Mouse (Mus musculus): ENCODE data around the gene Tigd3. TPM values are rescaled to one million over a fixed set of nuclear protein-coding genes. Genes with fewer than 3 reads are reported as not detected.

Gene Tigd3
- polyA plus RNA-seq, 1 experiment, result 0.52 TPM

DNA sequence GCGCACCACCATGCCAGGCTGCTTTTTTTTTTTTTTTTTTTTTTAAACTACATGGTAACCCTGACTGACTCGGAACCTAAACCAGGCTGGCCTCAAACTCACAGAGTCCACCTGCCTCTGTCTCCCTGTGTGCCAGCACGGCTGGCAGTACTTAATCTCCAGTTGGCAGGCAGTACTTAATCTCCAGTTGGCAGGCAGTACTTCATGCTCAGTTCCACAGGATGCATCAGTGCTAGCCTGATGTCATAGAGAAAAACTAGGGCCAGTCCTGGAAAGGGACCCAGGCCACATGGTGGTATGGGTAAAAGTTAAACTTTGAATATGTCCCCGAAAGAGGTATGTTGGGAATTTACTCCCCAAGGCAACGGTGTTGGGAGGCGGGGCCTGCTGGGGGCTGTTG, 34.2 kb upstream of the Tigd3 start:
- no peak for DNase-seq
- TF ChIP-seq CTCF (conservative IDR thresholded peaks at IDR 0.05; ENCODE audit: insufficient read depth, insufficient read length, low read depth, low read length) (no peak), POLR2A (IDR thresholded peaks at IDR 0.05; ENCODE audit: low read depth, low read length) (no peak)
- 54% methylated on average over 6 of the region's 6 CpGs for WGBS
- Histone ChIP-seq H3K36me3 (ENCODE audit: control insufficient read depth, insufficient read depth, low read length) (no peaks in the 10 kb centered on the region), H3K4me1 (ENCODE audit: control insufficient read depth, insufficient read depth, low read length) (peaks cover 25% of the 10 kb centered on the region), H3K27ac (ENCODE audit: insufficient read depth, low read depth, low read length) (no peak overlapping the region), H3K27me3 (replicated peaks; ENCODE audit: control insufficient read depth, insufficient read depth, low read length) (no peaks in the 10 kb centered on the region), H3K4me3 (ENCODE audit: insufficient read depth, low read depth, low read length) (no peak overlapping the region)

DNA sequence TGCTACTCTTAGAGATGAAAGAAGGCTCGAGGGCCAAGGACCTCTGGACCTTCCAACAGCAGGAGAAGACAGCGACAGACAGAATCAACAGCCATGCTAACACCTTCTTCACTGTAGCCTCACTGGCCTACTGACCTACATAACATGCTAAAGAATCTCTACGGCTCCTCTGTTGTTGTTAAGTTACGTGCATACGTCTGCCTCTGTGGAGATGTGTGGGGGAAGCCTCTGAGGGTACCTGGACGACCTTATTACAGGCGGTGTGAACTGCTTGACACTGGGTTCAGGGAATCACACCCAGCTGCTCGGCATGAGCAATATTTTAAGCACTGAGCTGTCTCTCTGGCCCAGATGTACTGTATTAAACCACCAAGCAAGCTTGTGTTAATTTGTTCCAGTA, 33.6 kb upstream of the Tigd3 start:
- Histone ChIP-seq H3K4me1 (ENCODE audit: control insufficient read depth, insufficient read depth, low read length) (peaks cover 25% of the 10 kb centered on the region), H3K27me3 (replicated peaks; ENCODE audit: control insufficient read depth, insufficient read depth, low read length) (no peaks in the 10 kb centered on the region), H3K27ac (ENCODE audit: insufficient read depth, low read depth, low read length) (no peak overlapping the region), H3K36me3 (ENCODE audit: control insufficient read depth, insufficient read depth, low read length) (no peaks in the 10 kb centered on the region), H3K4me3 (ENCODE audit: insufficient read depth, low read depth, low read length) (no peak overlapping the region)
- TF ChIP-seq CTCF (conservative IDR thresholded peaks at IDR 0.05; ENCODE audit: insufficient read depth, insufficient read length, low read depth, low read length) (no peak), POLR2A (IDR thresholded peaks at IDR 0.05; ENCODE audit: low read depth, low read length) (no peak)
- WGBS, result 72% methylated on average over 8 of the region's 8 CpGs
- DNase-seq, result no peak

DNA sequence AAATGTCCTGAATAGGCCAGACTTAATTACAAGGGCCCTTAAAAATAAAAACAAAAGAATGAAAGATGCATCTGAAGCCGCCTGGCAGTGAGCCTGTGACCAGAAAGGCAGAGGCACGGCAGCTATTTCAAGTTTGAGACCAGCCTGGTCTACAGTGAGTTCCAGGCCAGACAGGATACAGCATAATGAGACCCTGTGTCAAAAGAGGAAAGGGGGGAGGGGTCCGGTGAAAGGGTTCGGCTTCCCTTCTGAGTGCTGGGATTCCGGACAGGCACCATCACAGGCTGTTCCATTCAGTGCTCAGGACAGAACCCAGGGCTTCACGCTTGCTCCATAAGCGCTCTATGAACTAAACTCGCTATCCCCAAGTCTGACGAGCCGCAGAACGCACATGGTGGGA, 33.1 kb upstream of the Tigd3 start:
- TF ChIP-seq POLR2A (IDR thresholded peaks at IDR 0.05; ENCODE audit: low read depth, low read length) (no peak), CTCF (conservative IDR thresholded peaks at IDR 0.05; ENCODE audit: insufficient read depth, insufficient read length, low read depth, low read length) (no peak)
- DNase-seq, result peak; percentile 64
- 65% methylated on average over 11 of the region's 11 CpGs for WGBS
- no peaks in the 10 kb centered on the region for H3K27me3 ChIP-seq (replicated peaks; ENCODE audit: control insufficient read depth, insufficient read depth, low read length)
- H3K27ac ChIP-seq (ENCODE audit: insufficient read depth, low read depth, low read length), result no peak overlapping the region
- H3K4me3 ChIP-seq (ENCODE audit: insufficient read depth, low read depth, low read length), result no peak overlapping the region
- no peaks in the 10 kb centered on the region for H3K36me3 ChIP-seq (ENCODE audit: control insufficient read depth, insufficient read depth, low read length)
- peaks cover 25% of the 10 kb centered on the region for H3K4me1 ChIP-seq (ENCODE audit: control insufficient read depth, insufficient read depth, low read length)

DNA sequence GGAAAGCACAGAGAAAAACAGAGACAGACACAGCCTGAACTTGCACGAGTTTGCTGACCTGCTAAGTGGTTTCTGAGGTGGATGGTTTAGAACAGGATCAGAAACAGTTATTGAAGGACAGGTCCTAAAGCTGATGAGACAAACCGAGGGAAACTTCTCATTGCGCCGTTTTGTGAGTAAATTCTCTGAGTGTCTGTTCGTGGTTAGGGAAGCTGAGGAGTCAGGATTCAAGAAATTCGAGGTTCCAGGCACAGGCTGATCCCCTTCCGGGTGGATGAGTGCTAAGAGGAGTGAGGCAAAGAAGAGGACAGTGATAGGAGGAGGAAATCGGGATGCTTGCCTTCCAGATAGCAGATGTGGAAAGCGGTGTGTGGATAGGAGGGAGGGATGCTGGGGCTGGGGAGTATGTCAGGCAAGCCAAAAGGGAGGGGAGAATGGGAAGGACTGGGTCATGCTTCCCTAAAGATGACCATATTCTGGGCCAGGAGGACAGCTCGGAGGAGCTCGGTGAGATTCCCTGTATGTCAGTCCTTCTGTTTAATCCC, 31.4 kb upstream of the Tigd3 start:
- Histone ChIP-seq H3K4me1 (ENCODE audit: control insufficient read depth, insufficient read depth, low read length) (peaks cover 22% of the 10 kb centered on the region), H3K27ac (ENCODE audit: insufficient read depth, low read depth, low read length) (peak overlapping the region; percentile 66), H3K36me3 (ENCODE audit: control insufficient read depth, insufficient read depth, low read length) (no peaks in the 10 kb centered on the region), H3K4me3 (ENCODE audit: insufficient read depth, low read depth, low read length) (peak overlapping the region; percentile 27), H3K27me3 (replicated peaks; ENCODE audit: control insufficient read depth, insufficient read depth, low read length) (no peaks in the 10 kb centered on the region)
- 37% methylated on average over 11 of the region's 11 CpGs for WGBS
- no peak for DNase-seq
- TF ChIP-seq POLR2A (IDR thresholded peaks at IDR 0.05; ENCODE audit: low read depth, low read length), result no peak
- no peak for TF ChIP-seq CTCF (conservative IDR thresholded peaks at IDR 0.05; ENCODE audit: insufficient read depth, insufficient read length, low read depth, low read length)

DNA sequence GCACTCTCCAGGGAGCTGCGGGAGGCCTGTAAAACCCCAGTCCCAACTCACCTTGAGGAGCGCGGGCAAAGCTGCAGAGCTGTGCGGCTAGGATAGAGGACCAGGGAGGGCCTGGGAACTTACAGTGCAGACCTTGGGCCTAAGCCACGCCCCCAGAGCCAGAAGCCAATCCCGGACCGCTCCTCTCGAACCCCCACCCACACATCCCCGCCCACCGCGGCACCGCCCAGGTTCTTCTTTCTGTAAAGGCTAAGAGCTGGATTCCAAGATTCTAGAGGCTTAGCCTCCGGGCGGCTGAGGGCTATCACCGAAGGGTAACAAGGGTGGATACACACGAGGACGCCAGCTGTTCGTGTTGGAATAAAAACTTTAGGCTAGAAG, 30.8 kb upstream of the Tigd3 start, which contains the start of gene Cdc42ep2:
Gene Cdc42ep2, minus strand, starts transcription at position 104 of the 381 bp plus-strand sequence.
- peak within 1 kb of the TSS; percentile 82 for H3K27ac ChIP-seq (ENCODE audit: insufficient read depth, low read depth, low read length)
- peak within 1 kb of the TSS; percentile 77 for H3K4me3 ChIP-seq (ENCODE audit: insufficient read depth, low read depth, low read length)
- no peaks in the 10 kb centered on the region for H3K27me3 ChIP-seq (replicated peaks; ENCODE audit: control insufficient read depth, insufficient read depth, low read length)
- no peaks in the 10 kb centered on the region for H3K36me3 ChIP-seq (ENCODE audit: control insufficient read depth, insufficient read depth, low read length)
- DNase-seq, result peak; percentile 98
- TF ChIP-seq CTCF (conservative IDR thresholded peaks at IDR 0.05; ENCODE audit: insufficient read depth, insufficient read length, low read depth, low read length) (no peak), POLR2A (IDR thresholded peaks at IDR 0.05; ENCODE audit: low read depth, low read length) (peak; percentile 89)
- under 1% methylated on average over 18 of the region's 18 CpGs for WGBS
- peaks cover 16% of the 10 kb centered on the region for H3K4me1 ChIP-seq (ENCODE audit: control insufficient read depth, insufficient read depth, low read length)

DNA sequence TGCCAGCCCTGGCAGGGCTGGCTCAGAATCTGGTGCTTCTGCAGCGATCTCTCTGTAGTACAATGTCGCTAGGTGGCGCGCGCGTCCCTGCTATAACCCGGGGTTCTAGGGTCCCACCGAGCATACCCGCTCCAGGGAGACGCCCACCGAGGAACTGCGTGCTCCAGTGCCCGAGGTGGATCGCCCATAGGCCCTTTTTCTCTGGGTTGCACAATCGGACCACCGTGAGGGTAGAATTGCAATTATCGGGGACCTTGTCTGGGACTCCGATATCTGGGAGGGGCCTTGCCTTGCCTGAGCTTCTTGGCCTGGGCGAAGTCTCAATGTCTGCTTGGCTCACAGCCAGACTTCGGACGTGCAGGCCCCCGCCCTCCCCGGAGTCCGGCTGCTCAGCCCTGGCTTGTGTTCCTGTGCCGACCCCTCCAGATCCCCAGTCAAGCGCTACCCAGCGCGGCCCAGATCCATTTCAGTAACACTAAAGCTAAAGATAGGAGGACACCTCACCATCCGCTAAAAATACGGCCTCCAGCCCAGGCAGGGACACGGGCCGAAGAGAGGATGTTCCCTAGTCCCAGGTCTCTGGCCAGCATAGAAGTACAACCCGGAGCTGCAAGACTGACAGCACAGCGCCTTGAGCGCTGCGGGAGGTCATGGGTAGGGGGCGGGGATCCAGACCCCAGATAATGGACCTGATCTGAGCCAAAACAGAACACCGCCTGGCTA, 30.2 kb upstream of the Tigd3 start:
- DNase-seq, result peak; percentile 93
- TF ChIP-seq CTCF (conservative IDR thresholded peaks at IDR 0.05; ENCODE audit: insufficient read depth, insufficient read length, low read depth, low read length) (peak; percentile 76), POLR2A (IDR thresholded peaks at IDR 0.05; ENCODE audit: low read depth, low read length) (no peak)
- Histone ChIP-seq H3K36me3 (ENCODE audit: control insufficient read depth, insufficient read depth, low read length) (no peaks in the 10 kb centered on the region), H3K4me1 (ENCODE audit: control insufficient read depth, insufficient read depth, low read length) (peaks cover 11% of the 10 kb centered on the region), H3K27ac (ENCODE audit: insufficient read depth, low read depth, low read length) (peak overlapping the region; percentile 82), H3K27me3 (replicated peaks; ENCODE audit: control insufficient read depth, insufficient read depth, low read length) (no peaks in the 10 kb centered on the region), H3K4me3 (ENCODE audit: insufficient read depth, low read depth, low read length) (peak overlapping the region; percentile 77)
- WGBS, result under 1% methylated on average over 38 of the region's 38 CpGs

DNA sequence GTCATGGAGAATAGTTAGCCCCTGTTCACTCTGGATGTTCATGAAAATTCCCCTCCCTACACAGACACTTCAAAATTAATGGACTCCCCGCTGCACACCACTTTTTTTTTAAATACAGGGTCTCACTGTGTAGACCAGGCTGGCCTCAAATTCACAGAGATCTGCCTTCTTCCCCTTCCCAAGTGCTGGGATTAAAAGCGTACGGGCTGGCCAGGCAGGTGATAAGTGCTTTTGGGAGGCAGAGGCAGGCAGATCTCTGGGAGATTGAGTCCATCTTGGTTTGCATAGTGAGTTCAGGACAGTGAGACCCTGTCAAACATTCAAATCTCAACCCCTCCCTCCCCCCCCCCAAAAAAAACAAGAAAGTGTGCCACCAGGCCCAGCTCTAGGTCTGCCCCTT, 29.0 kb upstream of the Tigd3 start:
- H3K27me3 ChIP-seq (replicated peaks; ENCODE audit: control insufficient read depth, insufficient read depth, low read length), result no peaks in the 10 kb centered on the region
- DNase-seq, result no peak
- peak overlapping the region; percentile 24 for H3K27ac ChIP-seq (ENCODE audit: insufficient read depth, low read depth, low read length)
- WGBS, result 73% methylated on average over 3 of the region's 3 CpGs
- no peak overlapping the region for H3K4me3 ChIP-seq (ENCODE audit: insufficient read depth, low read depth, low read length)
- no peaks in the 10 kb centered on the region for H3K36me3 ChIP-seq (ENCODE audit: control insufficient read depth, insufficient read depth, low read length)
- peaks cover under 1% of the 10 kb centered on the region; the same call in 1 of the 2 replicates for H3K4me1 ChIP-seq (ENCODE audit: control insufficient read depth, insufficient read depth, low read length)
- TF ChIP-seq CTCF (conservative IDR thresholded peaks at IDR 0.05; ENCODE audit: insufficient read depth, insufficient read length, low read depth, low read length) (no peak), POLR2A (IDR thresholded peaks at IDR 0.05; ENCODE audit: low read depth, low read length) (no peak)
